Mouse (Mus musculus): ENCODE measurements around the gene C530008M17Rik. TPM values are rescaled to one million over a fixed set of nuclear protein-coding genes. Genes with fewer than 3 reads are reported as not detected.
"Not testable (repeated sequence)": the region's sequence is repeated elsewhere in the genome, so short reads cannot be mapped to it uniquely, and the experiment has no call there.

C530008M17Rik gene
- polyA plus RNA-seq, 1 experiment: 5.4 TPM

GRCm38 (mm10) chr5:76905405-76906154, 249.3 kb downstream of the C530008M17Rik start, which contains the start of gene Aasdh:
Aasdh (minus strand) TSS chr5:76905514.
- peak within 1 kb of the TSS; percentile 78 for H3K4me3 ChIP-seq (replicated peaks)
- peaks cover 24% of the 10 kb centered on the region for H3K4me1 ChIP-seq (ENCODE audit: control insufficient read depth)
- H3K36me3 ChIP-seq (ENCODE audit: control insufficient read depth): peaks cover 17% of the 10 kb centered on the region
- TF ChIP-seq GATA1 (IDR thresholded peaks at IDR 0.05; ENCODE audit: low read length) (no peak), TAL1 (IDR thresholded peaks at IDR 0.05; ENCODE audit: low read length) (no peak)
- no peaks in the 10 kb centered on the region for H3K27me3 ChIP-seq (ENCODE audit: control insufficient read depth)
- no peaks in the 10 kb centered on the region for H3K9me3 ChIP-seq (ENCODE audit: control insufficient read depth, low read length)

- H3K27me3 ChIP-seq (ENCODE audit: control insufficient read depth): no peaks in the 10 kb centered on the region
- H3K36me3 ChIP-seq (ENCODE audit: control insufficient read depth): peaks cover 19% of the 10 kb centered on the region
- TF ChIP-seq GATA1 (IDR thresholded peaks at IDR 0.05; ENCODE audit: low read length): no peak
- TF ChIP-seq TAL1 (IDR thresholded peaks at IDR 0.05; ENCODE audit: low read length): no peak
- H3K4me1 ChIP-seq (ENCODE audit: control insufficient read depth): peaks cover 24% of the 10 kb centered on the region
- H3K9me3 ChIP-seq (ENCODE audit: control insufficient read depth, low read length): no peaks in the 10 kb centered on the region
- H3K4me3 ChIP-seq (replicated peaks): peak overlapping the region; percentile 78
These were observed 249.8 kb downstream of the C530008M17Rik start for GRCm38 (mm10) chr5:76906155-76906499.

- Histone ChIP-seq H3K4me1 (ENCODE audit: control insufficient read depth) (peaks cover 10% of the 10 kb centered on the region), H3K4me3 (replicated peaks) (no peak overlapping the region), H3K9me3 (ENCODE audit: control insufficient read depth, low read length) (no peaks in the 10 kb centered on the region), H3K36me3 (ENCODE audit: control insufficient read depth) (peaks cover 49% of the 10 kb centered on the region), H3K27me3 (ENCODE audit: control insufficient read depth) (no peaks in the 10 kb centered on the region)
- TF ChIP-seq TAL1 (IDR thresholded peaks at IDR 0.05; ENCODE audit: low read length) (no peak), GATA1 (IDR thresholded peaks at IDR 0.05; ENCODE audit: low read length) (no peak)
These were observed 254.5 kb downstream of the C530008M17Rik start for GRCm38 (mm10) chr5:76910807-76911206.

GRCm38 (mm10) chr5:76912522-76912921, 256.2 kb downstream of the C530008M17Rik start:
- H3K27me3 ChIP-seq (ENCODE audit: control insufficient read depth); H3K4me3 ChIP-seq (replicated peaks); H3K4me1 ChIP-seq (ENCODE audit: control insufficient read depth); H3K9me3 ChIP-seq (ENCODE audit: control insufficient read depth, low read length): not testable (repeated sequence)
- H3K36me3 ChIP-seq (ENCODE audit: control insufficient read depth): peaks cover 64% of the 10 kb centered on the region

- TF ChIP-seq GATA1 (IDR thresholded peaks at IDR 0.05; ENCODE audit: low read length) (no peak), TAL1 (IDR thresholded peaks at IDR 0.05; ENCODE audit: low read length) (no peak)
- Histone ChIP-seq H3K4me3 (replicated peaks) (no peak overlapping the region), H3K9me3 (ENCODE audit: control insufficient read depth, low read length) (no peaks in the 10 kb centered on the region), H3K4me1 (ENCODE audit: control insufficient read depth) (0 out of 2 replicates have a peak, but pooled peaks cover 2% of the 10 kb centered on the region), H3K36me3 (ENCODE audit: control insufficient read depth) (peaks cover 95% of the 10 kb centered on the region), H3K27me3 (ENCODE audit: control insufficient read depth) (no peaks in the 10 kb centered on the region)
These were observed 266.5 kb downstream of the C530008M17Rik start for GRCm38 (mm10) chr5:76922833-76923232.

Other genes starting within 250 kb of the C530008M17Rik start
- gene Gm7271, start 172.5 kb upstream of the C530008M17Rik start, polyA plus RNA-seq (2012): not detected in 2 replicates
- 0.30 and 0.31 TPM in 2 replicates for gene Exoc1, start 127.2 kb upstream of the C530008M17Rik start, polyA plus RNA-seq (2012)
- 0.50 and 0.53 TPM in 2 replicates for gene Cep135, start 67.8 kb upstream of the C530008M17Rik start, polyA plus RNA-seq (2012)
- 0.01 and 0.08 TPM in 2 replicates for gene Aasdh, start 249.0 kb downstream of the C530008M17Rik start, polyA plus RNA-seq (2012)